Mouse (Mus musculus): ENCODE results near the gene Tbc1d1.

- no peak for TF ChIP-seq BHLHE40 (IDR thresholded peaks at IDR 0.05; ENCODE audit: low read depth, low read length)
- TF ChIP-seq USF2 (conservative IDR thresholded peaks at IDR 0.05; ENCODE audit: low read depth, low read length), result no peak
- TF ChIP-seq KAT2A (IDR thresholded peaks at IDR 0.05; ENCODE audit: insufficient replicate concordance, low read length), result no peak
- no peak for TF ChIP-seq CHD2 (IDR thresholded peaks at IDR 0.05; ENCODE audit: low read length)
- TF ChIP-seq POLR2A (IDR thresholded peaks at IDR 0.05; ENCODE audit: low read depth, low read length), result no peak
- no peak for TF ChIP-seq NRF1 (IDR thresholded peaks at IDR 0.05; ENCODE audit: low read depth, low read length)
- no peak for TF ChIP-seq RAD21 (IDR thresholded peaks at IDR 0.05; ENCODE audit: low read depth, low read length)
- TF ChIP-seq CTCF (conservative IDR thresholded peaks at IDR 0.05 in 1 of 2, IDR thresholded peaks at IDR 0.05 in 1 of 2; ENCODE audit: low read depth in 2 of 2, low read length in 2 of 2), result no peak
- TF ChIP-seq TCF12 (IDR thresholded peaks at IDR 0.05; ENCODE audit: low read depth, low read length), result no peak
- no peak for TF ChIP-seq HCFC1 (IDR thresholded peaks at IDR 0.05; ENCODE audit: low read depth, low read length)
- no peak for TF ChIP-seq MAFK (IDR thresholded peaks at IDR 0.05; ENCODE audit: insufficient replicate concordance, low read length)
These were observed 237.4 kb downstream of the Tbc1d1 start for GRCm38 (mm10) chr5:64393530-64393929.
